Mouse (Mus musculus): ENCODE data around the gene Pde10a. TPM values are rescaled to one million over a fixed set of nuclear protein-coding genes. Genes with fewer than 3 reads are reported as not detected.
A peak's percentile ranks its signal among the peaks of the same experiment; 100 is the strongest.

Pde10a gene
- total RNA-seq, 2 experiments from 2014 or later = 59.0 to 83.7 TPM

GRCm38 (mm10) chr17:9023198-9023942 is 498.2 kb downstream of the Pde10a start:
- intact Hi-C loops (cut with DNase I) = no loop called here
- DNase-seq (ENCODE audit: extremely low spot score in 1 of 2, low spot score in 2 of 2) = peak; percentile 59 to 60

- intact Hi-C loops (cut with DNase I) = loop anchor here (5.0 to 10.0 kb wide), 3 partner anchors 137 to 1287 kb away; partner anchors contain the start of gene Qk
- DNase-seq (ENCODE audit: extremely low spot score in 1 of 2, low spot score in 2 of 2) = peak in 1 of 2 experiments; percentile 11
Measured at GRCm38 (mm10) chr17:9030181-9030580, 505.0 kb downstream of the Pde10a start.

GRCm38 (mm10) chr17:9031241-9032141 is 506.3 kb downstream of the Pde10a start:
- peak; percentile 86 for DNase-seq (ENCODE audit: extremely low spot score in 1 of 2, low spot score in 2 of 2)
- intact Hi-C loops (cut with DNase I) = loop anchor here (5.0 to 10.0 kb wide), 3 partner anchors 136 to 1286 kb away; partner anchors contain the start of gene Qk

GRCm38 (mm10) chr17:9032362-9033044 is 507.3 kb downstream of the Pde10a start:
- DNase-seq (ENCODE audit: extremely low spot score in 1 of 2, low spot score in 2 of 2) = peak in 1 of 2 experiments; percentile 15

GRCm38 (mm10) chr17:9033511-9033910 is 508.3 kb downstream of the Pde10a start:
- intact Hi-C loops (cut with DNase I) = loop anchor here (5.0 to 10.0 kb wide), 3 partner anchors 134 to 1284 kb away; partner anchors contain the start of gene Qk
- no peak for DNase-seq (ENCODE audit: extremely low spot score in 1 of 2, low spot score in 2 of 2)

More at GRCm38 (mm10) chr17:9032362-9033044, 507.3 kb downstream of the Pde10a start:
- intact Hi-C loops (cut with DNase I) = loop anchor here (5.0 to 10.0 kb wide), 3 partner anchors 135 to 1285 kb away; partner anchors contain the start of gene Qk

- DNase-seq (ENCODE audit: extremely low spot score in 1 of 2, low spot score in 2 of 2) = no peak
- intact Hi-C loops (cut with DNase I) = loop anchor here (10.0 kb wide), 1 partner anchor 719 kb away; no protein-coding TSS in a partner anchor
Measured at GRCm38 (mm10) chr17:9035561-9036348, 510.6 kb downstream of the Pde10a start.

Other genes with a start within 250 kb of the Pde10a start
- 100 to 1,000 TPM; 193 to 201 TPM for gene Mpc1, start 242.5 kb upstream of the Pde10a start, total RNA-seq (2021)
- 10 to 100 TPM; 63.7 to 64.0 TPM for gene Sft2d1, start 214.3 kb upstream of the Pde10a start, total RNA-seq (2021)
- gene Prr18, start 187.9 kb upstream of the Pde10a start, total RNA-seq (2021) = 10 to 100 TPM; 10.1 to 10.8 TPM
- under 1 TPM in 1 of 2 experiments, not detected in 1; 0.47 TPM for gene T2, start 169.4 kb upstream of the Pde10a start, total RNA-seq (2021)
- gene T, start 90.9 kb upstream of the Pde10a start, total RNA-seq (2021) = under 1 TPM in 1 of 2 experiments, not detected in 1; 0.51 TPM
- gene Gm17087, start 41.6 kb downstream of the Pde10a start, total RNA-seq (2021) = not detected

Measured in left cerebral cortex, postnatal 10 days (tissue).